Mouse (Mus musculus) heart, postnatal 25 days (tissue): ENCODE results near the gene Pkp4. TPM values are rescaled to one million over a fixed set of nuclear protein-coding genes. Genes with fewer than 3 reads are reported as not detected.

ENCODE experiments used
- DNase-seq: peaks from one replicate; pipeline ENCODE4 v3.0.0; 2022; ENCODE audit warnings: low spot score
- intact Hi-C: fragments of 180-260 bp; cut with DNase I; formaldehyde crosslinking; loops from one replicate; pipeline ENCODE4 v1.15.1; 2025
- total RNA-seq, 2 experiments: library from RNA; stranded (reverse); gene quantifications; 2 replicates each; pipeline ENCODE4 v1.2.3; 2021

The Pkp4 gene
- 100 to 1,000 TPM; 148 to 155 TPM for total RNA-seq

- peak; percentile 91 for DNase-seq
- intact Hi-C loops, result loop anchor here (5.0 kb wide), 5 partner anchors 67 to 277 kb away; no protein-coding TSS in a partner anchor
These were observed at the start of gene Pkp4, which contains the start of gene Ccdc148 for GRCm38 (mm10) chr2:59160605-59160963. TSS of gene Pkp4 (plus strand) at chr2:59160850. TSS of gene Ccdc148 (minus strand) at chr2:59160683.

- intact Hi-C loops, result no loop called here
- no peak for DNase-seq
These were observed 31.6 kb upstream of the Pkp4 start for GRCm38 (mm10) chr2:59129023-59129422.

DNA sequence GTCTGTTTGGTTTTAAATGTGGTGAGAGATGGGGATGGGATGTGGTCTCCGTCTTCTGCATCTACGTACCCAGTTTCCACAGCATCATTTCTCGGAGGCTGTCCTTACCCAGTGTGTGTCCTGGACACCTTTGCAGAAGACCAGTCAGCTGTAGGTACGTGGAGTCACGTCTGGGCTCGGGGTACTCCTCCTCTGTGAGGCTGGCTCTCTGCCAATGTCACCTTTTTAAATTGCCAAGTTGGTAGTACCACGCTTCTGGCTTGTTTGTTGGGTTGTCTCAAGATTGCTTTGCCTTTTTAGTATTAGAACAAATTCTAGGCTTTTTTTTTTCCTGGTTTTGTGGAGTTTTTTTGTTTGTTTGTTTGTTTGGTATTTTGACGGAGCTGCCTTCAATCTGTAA, 30.8 kb upstream of the Pkp4 start:
- intact Hi-C loops, result no loop called here
- DNase-seq, result no peak

- intact Hi-C loops, result no loop called here
- no peak for DNase-seq
These were observed 29.6 kb upstream of the Pkp4 start for GRCm38 (mm10) chr2:59131044-59131443.

DNA sequence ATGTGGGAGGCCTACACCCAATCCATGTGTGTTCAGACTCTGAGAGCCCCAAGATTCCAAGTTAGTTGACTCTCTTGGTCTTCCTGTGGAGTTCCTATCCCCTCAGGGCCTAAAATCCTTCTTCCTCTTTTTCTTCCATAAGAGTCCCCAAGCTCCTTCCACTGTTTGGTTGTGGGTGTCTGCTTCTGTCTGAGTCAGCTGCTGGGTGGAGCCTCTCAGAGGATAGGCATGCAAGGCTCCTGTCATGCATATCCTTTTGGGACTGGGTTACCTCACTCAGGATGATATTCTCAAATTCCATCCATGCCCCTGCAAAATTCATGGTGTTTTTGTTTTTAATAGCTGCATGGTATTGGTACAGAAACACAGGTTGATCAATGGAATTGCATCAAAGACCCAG, 5.2 kb upstream of the Pkp4 start:
- intact Hi-C loops, result no loop called here
- DNase-seq, result no peak

DNA sequence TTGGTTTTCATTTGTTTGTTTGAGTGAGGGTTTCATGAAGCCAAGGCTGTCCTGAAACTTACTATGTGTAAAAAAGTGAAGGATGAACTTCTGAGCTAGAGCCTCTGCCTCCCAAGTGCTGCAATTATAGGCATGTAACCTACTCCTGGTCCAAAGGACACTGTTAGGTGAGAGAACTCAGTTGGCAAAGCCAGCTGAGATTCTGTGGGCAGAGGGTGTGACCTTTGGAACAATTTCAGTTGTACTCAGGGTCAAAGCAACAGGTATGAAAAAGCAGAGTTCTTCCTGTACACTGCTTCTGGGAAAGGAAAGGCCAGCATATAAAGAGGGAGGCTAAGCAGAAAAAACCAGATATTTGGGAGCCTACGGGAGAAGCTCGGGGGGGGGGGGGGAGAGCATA, 2.5 kb upstream of the Pkp4 start:
- intact Hi-C loops, result no loop called here

GRCm38 (mm10) chr2:59159961-59160604, 567 bp upstream of the Pkp4 start:
- intact Hi-C loops, result loop anchor here (5.0 kb wide), 5 partner anchors 67 to 277 kb away; no protein-coding TSS in a partner anchor
- no peak for DNase-seq

More for the DNA sequence above, 2.5 kb upstream of the Pkp4 start:
- no peak for DNase-seq

- DNase-seq, result no peak
These were observed 381 bp downstream of the Pkp4 start for GRCm38 (mm10) chr2:59161021-59161440.

GRCm38 (mm10) chr2:59161441-59162284, 1.0 kb downstream of the Pkp4 start:
- intact Hi-C loops, result loop anchor here (5.0 kb wide), 5 partner anchors 66 to 276 kb away; no protein-coding TSS in a partner anchor
- peak; percentile 41 for DNase-seq

More at GRCm38 (mm10) chr2:59161021-59161440, 381 bp downstream of the Pkp4 start:
- intact Hi-C loops, result loop anchor here (5.0 kb wide), 5 partner anchors 66 to 276 kb away; no protein-coding TSS in a partner anchor

DNA sequence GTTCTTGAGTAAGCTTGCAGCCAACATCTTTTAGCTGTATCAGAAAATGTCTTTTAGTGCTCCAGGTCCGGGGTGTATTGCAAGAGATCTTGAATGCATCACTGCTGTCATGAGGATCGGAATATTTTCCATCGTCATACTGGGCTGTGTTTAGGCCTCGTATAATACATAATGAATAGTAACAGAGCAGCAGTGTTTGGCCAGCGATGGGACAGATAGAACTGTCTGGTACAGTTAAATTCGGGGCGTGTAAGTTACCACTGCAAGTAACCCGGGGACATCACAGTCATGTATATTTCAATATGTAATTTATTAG, 1.6 kb downstream of the Pkp4 start:
- DNase-seq, result no peak
- intact Hi-C loops, result loop anchor here (5.0 kb wide), 5 partner anchors 65 to 275 kb away; no protein-coding TSS in a partner anchor

DNA sequence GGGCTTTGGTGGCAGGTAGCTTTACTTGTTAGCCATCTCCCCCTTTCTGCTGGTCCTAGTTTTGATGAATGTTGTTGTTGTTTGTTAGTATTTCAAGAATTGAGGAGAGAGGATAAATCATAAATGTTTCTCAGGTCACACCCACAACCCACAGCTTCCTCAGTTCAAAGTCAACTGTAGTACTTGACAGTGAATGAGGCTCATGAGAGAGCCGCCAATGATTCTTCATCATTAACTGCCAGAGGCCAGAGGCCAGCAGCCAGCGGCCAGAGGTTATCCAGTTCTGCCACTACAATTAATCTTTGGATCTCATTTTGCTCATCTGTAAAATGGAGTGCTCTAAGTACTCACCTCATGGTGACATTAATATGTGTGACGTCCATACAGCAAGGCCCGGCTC, 6.3 kb downstream of the Pkp4 start:
- DNase-seq, result no peak
- intact Hi-C loops, result no loop called here

GRCm38 (mm10) chr2:59167830-59168229, 7.2 kb downstream of the Pkp4 start:
- no peak for DNase-seq
- intact Hi-C loops, result no loop called here

DNA sequence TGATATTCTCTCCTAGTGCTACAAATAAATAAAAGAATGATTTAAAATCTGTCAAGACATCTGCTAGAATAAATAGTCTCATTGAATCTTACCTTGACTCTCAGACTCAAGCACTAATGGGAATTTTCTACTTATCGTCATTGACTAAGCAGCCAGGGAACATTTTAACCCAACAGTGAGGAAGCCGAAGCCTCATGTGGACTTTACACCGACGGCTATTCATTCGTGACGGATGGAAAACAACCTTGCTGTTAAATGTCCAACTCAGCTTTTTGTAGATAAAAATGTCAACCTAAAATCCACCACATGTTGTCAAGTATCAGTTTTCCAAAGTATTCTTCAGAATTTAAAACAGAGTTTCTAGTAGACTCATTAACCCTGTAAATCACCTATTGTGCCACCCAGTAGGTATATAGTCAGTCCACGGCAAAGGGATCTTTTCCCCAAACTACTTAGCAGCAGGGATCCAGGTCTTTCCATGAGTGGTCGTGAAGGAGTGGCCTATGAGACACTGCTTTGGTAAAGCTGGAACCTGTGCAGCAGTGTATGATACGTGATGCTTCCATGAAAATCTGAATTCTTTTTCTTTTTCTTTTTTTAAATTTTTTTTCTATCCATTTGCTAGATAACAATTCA, 9.0 kb downstream of the Pkp4 start:
- intact Hi-C loops, result no loop called here
- no peak for DNase-seq

- intact Hi-C loops, result no loop called here
- no peak for DNase-seq
These were observed 9.5 kb downstream of the Pkp4 start for GRCm38 (mm10) chr2:59170208-59170589.

- intact Hi-C loops, result no loop called here
- no peak for DNase-seq
These were observed 9.9 kb downstream of the Pkp4 start for GRCm38 (mm10) chr2:59170593-59170992.

DNA sequence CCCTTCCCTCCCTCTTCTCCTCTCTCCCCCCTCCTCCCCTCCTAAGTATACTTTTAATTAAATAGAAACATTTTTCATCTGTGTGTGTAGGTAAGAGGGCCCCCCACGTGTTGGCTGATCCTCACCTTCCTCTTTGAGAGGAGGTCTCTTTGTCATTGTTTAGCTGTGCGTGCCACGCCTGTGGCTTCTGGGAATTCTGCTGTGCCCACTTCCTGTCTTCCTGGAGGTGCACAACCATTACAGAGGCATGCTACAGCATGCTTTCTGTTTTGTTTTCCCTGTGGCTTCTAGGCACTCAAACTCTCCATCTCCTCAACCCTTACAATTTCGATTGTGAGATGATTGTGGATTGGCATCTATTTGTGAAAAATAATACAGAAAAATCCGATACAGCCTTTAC, 10.9 kb downstream of the Pkp4 start:
- intact Hi-C loops, result no loop called here

DNA sequence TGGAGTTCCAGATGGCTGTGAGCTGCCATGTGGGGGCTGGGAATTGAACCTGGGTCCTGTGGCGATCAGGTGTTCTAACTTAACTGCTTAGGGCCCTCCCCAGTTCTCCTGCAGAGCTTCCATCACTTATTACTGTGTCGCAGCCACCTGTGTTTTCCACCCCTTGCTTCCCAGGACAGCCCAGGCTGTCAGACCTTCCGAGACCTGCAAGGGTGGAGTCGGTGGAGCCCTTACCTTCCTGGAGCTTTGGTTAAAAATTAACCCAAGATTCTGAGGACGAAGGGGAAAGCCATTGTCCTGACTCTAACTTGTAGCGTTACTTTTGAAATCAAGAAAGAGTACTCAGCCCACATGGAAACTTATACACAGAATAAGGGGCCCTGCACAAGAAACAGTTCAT, 15.3 kb downstream of the Pkp4 start:
- no peak for DNase-seq
- intact Hi-C loops, result no loop called here

More for the DNA sequence above, 10.9 kb downstream of the Pkp4 start:
- no peak for DNase-seq

DNA sequence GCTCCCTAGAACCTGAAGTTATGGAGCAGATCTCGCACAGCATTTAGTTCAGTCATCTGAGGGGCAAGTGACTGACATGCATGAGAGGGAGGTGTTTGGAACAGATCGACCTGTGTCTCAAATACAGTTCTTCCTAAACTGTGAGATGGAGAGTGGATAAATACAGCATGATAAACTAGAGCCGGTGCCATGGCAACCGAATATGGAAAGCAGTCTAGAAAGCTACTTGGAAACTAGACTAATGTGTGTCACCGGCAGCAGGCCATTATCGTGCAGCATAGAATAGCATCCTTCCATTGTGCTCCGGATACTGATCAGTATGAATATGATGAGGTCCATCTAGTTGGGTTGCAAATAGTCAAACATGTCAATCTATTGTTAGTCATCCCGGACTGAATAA, 17.5 kb downstream of the Pkp4 start:
- intact Hi-C loops, result no loop called here
- DNase-seq, result no peak

DNA sequence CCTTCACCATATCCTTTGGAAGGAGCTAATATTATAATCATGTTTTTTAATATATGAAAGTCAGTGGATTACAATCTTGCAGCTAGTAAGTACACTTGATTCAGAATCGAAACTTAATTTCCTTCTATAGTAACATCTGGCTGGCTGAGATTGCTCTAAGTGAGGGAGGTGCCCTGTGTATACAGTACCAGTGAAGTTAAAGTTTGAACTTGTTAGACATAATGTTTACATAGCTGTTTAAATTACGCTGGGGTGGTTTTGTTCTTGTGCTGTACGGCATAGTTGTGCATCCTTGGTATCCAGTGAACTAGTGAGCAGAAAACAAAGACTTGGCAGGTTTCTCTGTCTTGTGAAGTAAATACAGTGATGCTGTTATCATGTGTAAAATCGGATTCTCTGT, 18.3 kb downstream of the Pkp4 start:
- intact Hi-C loops, result no loop called here
- DNase-seq, result no peak

DNA sequence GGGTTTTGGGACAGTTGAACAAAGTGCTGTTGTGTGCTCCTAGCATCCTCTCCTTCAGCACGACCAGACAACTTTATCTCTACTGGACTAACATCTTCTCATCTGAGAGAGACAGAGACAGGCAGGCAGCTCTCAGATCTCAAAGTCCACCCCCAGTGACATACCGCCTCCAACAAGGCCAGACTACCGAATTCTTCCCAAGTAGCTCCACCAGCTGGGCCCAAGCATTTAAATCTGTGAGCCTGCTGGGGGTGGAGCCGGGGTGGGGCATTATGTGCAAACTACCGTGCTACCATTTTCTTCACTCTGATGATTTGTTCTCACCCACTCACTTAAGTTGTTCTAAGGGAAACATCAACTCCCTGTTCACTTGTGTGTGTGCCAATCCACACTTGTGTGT, 18.8 kb downstream of the Pkp4 start:
- no peak for DNase-seq
- intact Hi-C loops, result no loop called here
